Mouse (Mus musculus): Measurements from ENCODE around the gene Anxa6.

Gene Anxa6

DNA sequence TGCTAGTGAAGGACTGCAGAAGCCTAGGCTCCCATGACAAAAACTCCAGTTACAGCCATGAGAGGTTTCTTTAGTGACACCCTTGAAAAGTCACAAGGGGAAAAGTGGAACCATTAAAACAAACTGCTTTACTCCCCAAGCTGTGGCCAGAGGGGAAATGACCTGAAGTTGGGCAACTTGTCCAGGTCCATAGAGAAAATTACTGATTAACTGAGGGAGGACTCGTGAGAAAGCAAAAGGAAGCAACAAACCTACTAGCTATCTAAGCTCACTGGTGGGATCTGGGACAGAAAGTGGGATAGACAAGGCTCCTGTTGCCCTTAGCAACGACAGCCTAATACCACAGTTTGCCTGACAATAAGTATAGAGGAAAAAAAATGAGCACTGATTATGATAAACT is 4.7 kb downstream of the Anxa6 start:
- DNase-seq: no peak

DNA sequence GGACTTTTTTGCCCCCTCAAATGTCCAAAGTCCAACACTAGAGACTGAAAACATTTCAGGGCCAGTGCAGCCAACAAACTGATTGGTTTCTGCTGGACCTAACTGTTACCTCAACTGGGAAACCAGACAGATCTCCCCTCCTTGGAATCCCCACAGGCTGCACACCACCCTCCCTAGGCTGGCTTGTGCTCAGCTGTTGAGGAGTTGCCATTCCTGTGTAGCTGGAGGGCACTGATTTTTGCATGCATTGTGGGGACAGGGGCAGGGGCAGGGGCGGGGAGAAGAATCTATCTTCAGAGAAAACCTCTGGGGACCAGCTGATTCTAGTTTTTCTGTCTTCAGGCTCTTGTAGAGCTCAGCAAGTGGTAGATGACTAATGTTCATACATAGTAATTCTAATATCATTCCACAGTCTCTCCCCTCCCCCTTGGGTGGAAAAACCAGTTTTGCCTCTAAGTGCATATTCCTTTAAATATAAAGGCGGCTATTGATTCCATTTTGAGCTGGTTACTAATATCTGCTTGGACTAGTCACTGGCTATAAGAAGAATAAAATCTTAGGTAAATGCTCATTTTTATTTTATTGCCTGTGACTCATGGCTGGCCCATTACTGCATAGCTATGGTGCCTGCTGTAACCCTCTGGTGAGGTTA is 5.9 kb downstream of the Anxa6 start:
- DNase-seq: peak in 1 of 2 experiments; percentile 70

DNA sequence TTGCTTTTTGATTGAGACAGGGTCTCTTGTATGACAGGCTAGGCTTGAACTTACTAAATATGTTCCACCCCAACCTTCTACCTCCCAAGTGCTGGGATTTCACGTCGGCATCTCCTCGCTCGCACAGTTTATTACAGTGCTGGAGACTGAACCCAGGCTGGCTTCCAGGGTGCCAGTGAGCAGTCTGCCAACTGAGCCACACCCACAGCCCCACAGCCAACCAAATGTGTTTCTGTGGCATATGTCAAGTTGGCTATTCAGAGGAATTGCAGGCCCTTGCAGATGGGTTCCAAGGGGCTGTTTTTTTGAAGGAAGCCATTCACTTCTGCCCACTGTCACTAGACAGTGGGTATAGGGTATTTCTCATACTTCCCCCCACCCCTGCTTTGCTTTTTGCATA is 7.3 kb downstream of the Anxa6 start:
- peak; percentile 62 to 63 for DNase-seq

DNA sequence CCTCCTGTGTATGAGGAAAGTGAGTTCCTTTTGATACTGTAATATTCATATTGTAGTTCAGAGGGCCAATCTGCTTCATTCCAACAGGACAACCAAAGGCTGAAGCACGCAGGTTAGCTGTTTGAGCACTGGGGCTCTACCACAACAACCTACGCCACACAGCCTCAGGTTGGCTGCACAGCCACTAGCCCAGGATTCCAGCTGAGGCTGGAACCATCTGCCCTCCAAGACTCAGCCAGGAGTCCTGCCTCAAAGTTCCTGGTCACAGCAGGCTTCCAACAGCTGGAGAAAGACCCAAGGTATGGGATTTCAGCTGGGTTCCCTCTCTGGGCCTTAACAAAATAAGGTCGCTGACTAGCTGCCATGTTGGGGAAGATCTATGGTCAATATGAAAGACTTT is 9.7 kb downstream of the Anxa6 start:
- DNase-seq: no peak

DNA sequence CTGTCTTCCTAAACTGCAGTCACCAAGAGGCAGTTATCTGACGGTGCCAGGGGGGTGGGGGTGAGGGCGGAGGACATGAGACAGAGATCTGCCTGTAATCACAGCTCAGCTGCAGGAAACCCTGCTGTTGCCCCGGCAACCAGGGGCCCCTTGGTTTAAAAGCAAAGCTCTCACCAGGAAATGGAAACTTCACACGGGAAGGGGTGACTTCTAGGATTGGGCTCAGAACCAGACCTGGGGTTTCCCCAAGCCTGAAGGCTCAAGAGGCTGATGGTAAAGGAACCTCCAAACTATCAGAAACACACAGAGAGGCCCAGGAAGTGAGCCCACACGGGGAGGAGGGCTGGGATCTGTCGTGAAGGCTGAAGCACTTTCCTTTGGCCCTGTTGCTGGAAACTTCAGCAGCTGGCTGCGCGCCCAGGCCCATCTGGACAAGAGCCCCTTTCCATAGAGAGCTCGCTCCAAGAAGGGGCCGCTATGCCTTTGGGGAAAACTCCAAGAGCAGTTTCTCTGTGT is 10.1 kb downstream of the Anxa6 start:
- peak; percentile 89 to 91 for DNase-seq

- DNase-seq: peak in 1 of 2 experiments; percentile 52
Measured at GRCm38 (mm10) chr11:55022508-55022907, 10.7 kb downstream of the Anxa6 start.

DNA sequence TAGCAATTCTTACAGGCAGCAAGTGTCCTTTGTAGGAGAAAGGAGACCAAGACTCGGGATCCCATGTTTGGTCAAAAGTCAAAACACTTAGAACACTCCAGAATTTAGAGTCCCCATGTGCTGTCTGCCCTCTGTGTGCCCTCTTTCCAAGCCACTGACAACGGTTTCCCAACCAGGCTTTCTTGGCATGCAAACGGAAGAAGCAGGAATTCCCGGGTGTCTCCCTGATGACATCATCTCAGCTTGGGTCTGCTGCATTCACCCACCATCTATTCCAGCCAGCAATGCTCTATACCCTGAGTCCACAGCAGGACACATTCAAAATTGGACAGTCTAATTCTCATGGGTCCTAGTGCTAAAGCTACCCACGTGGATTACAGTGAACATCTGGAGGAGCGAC is 11.4 kb downstream of the Anxa6 start:
- DNase-seq: no peak

DNA sequence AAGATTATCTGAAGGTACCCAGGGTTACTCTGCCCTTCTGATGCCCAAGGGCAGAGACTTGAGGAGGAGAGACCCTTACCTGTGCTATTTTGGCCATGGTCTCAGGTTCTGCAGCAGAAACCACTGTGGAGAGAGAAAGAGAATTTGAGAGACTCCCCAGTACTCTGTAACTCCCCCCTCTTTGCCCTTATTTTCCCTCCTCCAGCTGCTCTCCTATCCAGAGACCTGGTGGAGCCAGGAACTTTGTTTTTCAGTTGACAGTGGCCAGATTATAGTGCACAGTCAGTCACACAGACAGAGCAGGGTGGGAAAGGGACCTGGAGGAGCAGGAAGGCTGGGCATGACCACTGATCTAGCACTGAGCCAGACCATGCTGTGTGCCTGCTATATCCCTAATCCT is 11.8 kb downstream of the Anxa6 start:
- DNase-seq: no peak

DNA sequence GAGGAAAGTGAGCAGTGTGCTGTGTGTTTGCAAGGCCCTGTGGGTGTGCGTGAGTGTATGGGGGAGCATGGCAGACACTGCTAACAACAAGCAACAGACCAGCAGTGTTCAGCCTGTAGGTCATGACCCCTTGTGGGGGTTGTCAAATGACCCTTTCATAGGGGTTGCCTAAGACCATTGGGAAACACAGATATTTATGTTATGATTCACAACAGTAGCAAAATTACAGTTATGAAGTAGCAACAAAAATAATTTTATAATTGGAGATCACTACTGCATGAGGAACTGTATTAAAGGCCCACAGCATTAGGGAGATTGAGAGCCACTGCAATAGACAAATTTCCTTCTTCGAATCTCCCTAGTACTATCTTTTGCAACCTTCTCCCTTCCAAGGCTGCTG is 13.5 kb downstream of the Anxa6 start:
- no peak for DNase-seq

DNA sequence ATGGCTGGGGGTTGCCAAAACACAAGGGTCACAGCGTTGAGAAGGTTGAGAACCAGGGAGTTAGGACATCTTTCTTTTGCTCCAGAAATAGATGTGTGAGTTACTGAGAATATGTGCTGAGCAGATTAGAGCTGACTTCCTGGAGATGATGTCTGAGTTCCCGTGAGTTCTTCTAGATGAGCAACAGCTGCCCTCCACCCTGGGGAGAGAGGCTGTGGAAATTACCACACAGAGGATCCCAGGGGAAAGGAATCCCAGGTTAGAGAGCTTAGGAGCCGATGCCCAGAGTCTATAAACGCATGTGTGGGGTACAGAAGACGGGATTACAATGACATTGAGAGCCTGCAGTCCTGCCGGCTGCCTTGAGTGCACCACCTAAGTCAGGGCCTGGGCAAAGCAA is 15.2 kb downstream of the Anxa6 start:
- DNase-seq: no peak

DNA sequence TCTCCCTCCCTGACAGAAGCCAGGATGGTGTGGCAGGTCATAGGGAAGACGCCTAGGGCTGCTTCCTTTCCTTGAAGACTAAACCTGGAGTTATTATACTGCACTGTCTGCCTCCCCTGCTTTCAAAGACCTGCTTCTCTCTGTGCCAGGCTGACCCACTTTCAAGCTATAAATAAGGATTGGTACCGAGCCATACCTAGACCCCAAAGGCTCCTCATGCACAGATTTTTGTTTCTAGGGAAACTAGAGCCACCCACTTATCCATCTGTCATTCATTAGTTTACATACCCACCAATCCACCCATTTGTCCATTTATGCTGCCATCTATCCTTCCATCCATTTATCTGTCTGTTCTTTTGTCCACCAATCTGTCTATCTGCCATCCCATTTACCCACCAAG is 16.0 kb downstream of the Anxa6 start:
- DNase-seq: no peak

GRCm38 (mm10) chr11:55016758-55017157 is 16.5 kb downstream of the Anxa6 start:
- no peak for DNase-seq

- DNase-seq: peak; percentile 39 to 64
Measured at GRCm38 (mm10) chr11:55015831-55016241, 17.4 kb downstream of the Anxa6 start.

DNA sequence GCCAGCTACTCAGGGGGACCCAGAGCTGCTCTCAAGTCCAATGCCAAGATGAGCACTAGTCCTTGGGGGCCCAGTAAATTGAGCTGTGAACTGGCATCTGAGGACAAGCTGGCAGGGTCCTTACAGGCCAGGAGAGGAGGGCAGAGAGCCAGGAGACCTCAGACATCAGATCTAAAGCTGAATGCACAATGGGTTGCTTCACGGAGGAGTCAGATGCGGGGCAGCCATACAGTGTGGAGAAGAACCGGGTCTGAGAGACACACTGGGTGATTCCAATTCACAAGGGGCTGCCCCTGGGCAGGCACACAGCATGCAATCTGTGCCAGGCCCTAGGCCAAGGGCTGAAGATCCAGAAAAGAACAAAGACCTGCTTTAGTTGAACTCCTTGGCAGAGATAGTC is 18.0 kb downstream of the Anxa6 start:
- DNase-seq: no peak

DNA sequence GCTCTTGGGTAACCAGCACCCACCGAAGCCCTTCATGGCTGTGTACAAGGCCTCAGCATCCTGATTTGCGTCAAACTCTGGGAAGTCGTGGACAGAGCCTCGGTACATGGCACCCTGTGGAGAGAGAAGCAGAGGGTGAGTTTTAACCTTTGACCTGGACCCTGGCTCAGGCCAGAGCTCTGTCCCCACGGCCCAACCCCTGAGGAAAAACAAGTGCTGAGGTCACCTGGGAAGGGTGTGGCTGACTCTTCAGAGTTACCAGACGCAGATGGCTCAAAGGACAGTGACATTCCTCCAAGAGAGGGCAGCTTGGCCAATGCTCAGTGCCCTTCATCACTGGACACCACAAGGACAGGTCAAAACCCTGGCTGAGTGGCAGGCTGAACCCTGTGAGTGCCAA is 19.4 kb downstream of the Anxa6 start:
- DNase-seq: no peak

DNA sequence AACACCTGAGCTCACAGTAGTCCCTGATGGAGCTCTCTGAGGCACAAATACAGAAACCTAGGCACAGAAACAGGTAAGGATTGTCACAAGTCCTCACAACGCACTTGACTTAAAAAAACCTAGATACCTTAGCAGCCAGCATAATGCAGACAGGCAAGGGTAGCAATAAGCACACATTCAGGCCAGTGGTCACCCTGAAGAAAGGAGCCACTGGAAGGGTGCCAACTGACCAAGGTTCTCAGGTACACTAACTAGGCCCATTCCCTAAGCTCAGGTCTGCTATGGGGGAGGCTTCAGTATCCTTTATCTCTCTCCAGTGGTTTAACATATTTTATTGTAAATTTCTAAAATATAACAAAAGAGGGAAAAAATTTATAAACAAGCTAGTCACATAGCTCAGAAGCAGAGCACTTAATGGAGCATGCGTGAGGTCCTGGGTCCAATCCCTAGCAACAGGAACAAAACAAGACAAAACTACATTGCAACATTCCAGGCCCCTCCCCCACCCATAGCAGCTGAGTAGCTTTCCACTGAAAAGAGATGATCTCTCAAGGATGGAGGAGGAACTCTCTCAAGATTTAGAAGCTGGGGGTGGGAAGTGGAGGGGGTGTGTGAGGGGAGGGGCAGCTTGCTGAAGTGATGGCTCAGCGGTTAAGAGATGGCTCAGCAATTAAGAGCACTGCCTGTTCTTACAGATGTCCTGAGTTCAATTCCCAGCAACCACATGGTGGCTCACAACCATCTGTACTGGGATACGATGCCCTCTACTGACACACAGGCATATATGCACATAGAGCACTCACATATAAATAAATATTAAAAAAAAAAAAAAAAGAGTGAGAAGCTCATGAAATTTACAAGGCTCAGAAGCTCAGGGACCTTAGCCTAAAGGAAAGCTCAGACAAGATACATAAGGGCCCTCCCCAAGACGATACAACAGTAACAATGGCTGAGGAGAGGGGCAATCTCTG is 20.4 kb downstream of the Anxa6 start:
- peak; percentile 77 to 82 for DNase-seq

DNA sequence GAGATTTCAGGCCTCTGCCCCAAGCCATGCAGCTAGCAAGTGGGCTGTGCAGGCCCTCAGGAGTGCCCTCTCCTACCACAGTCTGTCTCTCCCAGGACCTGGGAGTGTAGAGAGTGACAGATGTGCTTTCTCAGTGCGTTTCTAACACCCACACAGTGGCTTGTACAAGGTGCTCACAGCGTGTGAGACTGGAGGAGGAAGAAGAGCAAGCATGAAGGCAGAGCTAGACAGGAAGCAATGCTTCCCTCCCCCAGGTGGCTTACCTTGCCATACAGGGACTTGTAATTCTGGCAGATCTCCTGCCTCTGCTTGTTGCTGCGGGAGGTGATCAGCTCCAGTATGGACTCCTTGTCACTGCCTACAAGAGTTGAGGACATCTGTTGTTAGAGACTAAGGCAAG is 21.8 kb downstream of the Anxa6 start:
- DNase-seq: no peak

DNA sequence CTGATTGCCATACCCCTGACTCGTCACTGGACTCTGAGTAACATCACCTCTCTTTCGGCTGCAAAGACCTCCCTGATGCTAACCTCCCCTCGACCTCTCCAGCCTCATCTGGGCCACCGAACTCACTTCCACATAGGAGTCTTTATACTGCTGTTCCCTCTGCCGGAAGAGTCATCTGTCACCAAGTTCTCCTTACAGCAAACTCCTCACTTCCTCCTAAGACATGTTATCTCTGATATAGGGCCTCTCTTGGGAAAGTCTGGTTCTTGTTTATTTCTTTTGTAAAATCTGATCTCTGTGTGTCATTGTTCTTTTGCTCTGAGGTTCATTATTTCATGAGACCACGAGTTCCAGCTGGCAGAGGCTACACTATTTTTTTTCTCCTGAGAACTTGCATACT is 25.0 kb downstream of the Anxa6 start:
- no peak for DNase-seq

DNA sequence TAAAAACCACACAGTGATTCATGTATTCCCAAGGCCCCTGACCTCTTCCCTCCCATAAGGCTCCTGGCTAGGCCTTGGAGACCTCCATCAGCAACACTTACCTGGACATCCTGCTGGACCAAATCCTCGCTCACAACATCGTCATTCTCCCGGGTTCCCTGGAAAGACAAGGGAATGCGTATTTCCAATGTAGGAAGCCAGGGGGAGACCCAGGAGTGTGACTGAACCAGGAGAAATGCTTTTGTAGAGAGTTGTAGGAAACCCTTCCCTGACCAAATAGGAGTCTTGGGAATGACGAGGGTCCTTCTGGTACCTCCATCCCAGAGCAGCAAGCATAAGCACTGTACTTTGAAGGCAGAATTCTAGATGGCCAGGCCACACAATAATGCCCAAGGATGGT is 27.6 kb downstream of the Anxa6 start:
- DNase-seq: no peak

- no peak for DNase-seq
Measured at GRCm38 (mm10) chr11:55004970-55005502, 28.2 kb downstream of the Anxa6 start.

DNA sequence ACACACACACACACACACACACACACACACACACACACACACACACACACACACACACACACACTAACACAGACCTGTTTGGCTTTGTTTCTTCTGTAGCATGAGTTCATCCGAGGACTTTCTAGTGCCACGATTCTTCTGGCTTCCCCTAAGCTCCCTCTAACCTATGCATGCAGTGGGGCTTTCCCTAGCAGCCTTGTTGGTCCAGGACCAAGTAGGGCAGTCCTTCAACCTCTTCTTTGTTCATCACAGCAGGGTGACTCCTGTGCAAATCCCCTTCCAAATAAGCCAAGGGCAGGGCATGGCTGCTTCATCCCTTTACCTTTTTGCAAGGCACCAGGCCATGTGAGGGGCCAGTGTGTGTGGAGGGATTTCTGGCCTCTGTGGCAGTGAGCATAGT is 34.5 kb downstream of the Anxa6 start:
- DNase-seq: no peak

GRCm38 (mm10) chr11:54998284-54998683 is 35.0 kb downstream of the Anxa6 start:
- peak; percentile 52 to 63 for DNase-seq

- no peak for DNase-seq
Measured at GRCm38 (mm10) chr11:54996176-54996575, 37.1 kb downstream of the Anxa6 start.

- DNase-seq: no peak
Measured at GRCm38 (mm10) chr11:54989920-54990319, 43.3 kb downstream of the Anxa6 start.
